Mouse (Mus musculus): ENCODE data around the gene Pde7b. TPM values are rescaled to one million over a fixed set of nuclear protein-coding genes. Genes with fewer than 3 reads are reported as not detected.

Gene Pde7b
- polyA plus RNA-seq, 1 experiment from 2014 or later = 4.5 TPM

DNA sequence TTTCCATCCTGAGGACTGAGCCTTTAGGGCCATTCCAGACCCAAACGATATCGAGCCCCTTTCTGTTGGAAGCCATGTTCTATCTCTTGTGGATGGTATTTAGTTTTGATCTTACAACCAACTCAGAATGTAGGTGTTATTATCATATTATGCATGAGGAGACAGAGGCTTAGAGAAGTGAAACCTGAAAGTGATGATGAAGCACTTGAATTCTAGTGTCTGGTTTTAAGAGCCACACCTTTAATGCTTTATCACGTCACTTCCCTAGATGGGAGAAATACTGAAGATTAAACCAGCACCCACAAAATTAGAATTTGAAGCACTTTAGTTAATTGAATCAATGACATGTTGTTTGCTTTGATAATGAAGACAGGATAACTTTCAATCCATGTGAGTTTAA lies 329.1 kb downstream of the Pde7b start:
- Histone ChIP-seq H3K27me3 (replicated peaks; ENCODE audit: control insufficient read depth, insufficient read depth, low read length) (no peaks in the 10 kb centered on the region), H3K9me3 (ENCODE audit: control insufficient read depth, low read length) (no peaks in the 10 kb centered on the region), H3K36me3 (ENCODE audit: control insufficient read depth, insufficient read depth) (no peaks in the 10 kb centered on the region), H3K9ac (replicated peaks; ENCODE audit: low read depth, low read length) (no peak overlapping the region), H3K4me3 (replicated peaks; ENCODE audit: low read length) (no peak overlapping the region), H3K4me2 (ENCODE audit: low read length) (no peak overlapping the region), H3K4me1 (replicated peaks; ENCODE audit: control insufficient read depth, insufficient read depth, low read length) (no peaks in the 10 kb centered on the region), H3K27ac (ENCODE audit: low read length) (no peak overlapping the region)
- WGBS = 93% methylated on average over 3 of the region's 3 CpGs
- no peak for ATAC-seq

- Histone ChIP-seq H3K36me3 (ENCODE audit: control insufficient read depth, insufficient read depth) (no peaks in the 10 kb centered on the region), H3K9ac (replicated peaks; ENCODE audit: low read depth, low read length) (no peak overlapping the region), H3K4me3 (replicated peaks; ENCODE audit: low read length) (no peak overlapping the region), H3K4me1 (replicated peaks; ENCODE audit: control insufficient read depth, insufficient read depth, low read length) (no peaks in the 10 kb centered on the region), H3K4me2 (ENCODE audit: low read length) (no peak overlapping the region), H3K27me3 (replicated peaks; ENCODE audit: control insufficient read depth, insufficient read depth, low read length) (no peaks in the 10 kb centered on the region), H3K27ac (ENCODE audit: low read length) (no peak overlapping the region), H3K9me3 (ENCODE audit: control insufficient read depth, low read length) (no peaks in the 10 kb centered on the region)
- WGBS = 74% methylated on average over 5 of the region's 5 CpGs
- ATAC-seq = no peak
Observed at GRCm38 (mm10) chr10:20394815-20395214, 330.1 kb downstream of the Pde7b start.

DNA sequence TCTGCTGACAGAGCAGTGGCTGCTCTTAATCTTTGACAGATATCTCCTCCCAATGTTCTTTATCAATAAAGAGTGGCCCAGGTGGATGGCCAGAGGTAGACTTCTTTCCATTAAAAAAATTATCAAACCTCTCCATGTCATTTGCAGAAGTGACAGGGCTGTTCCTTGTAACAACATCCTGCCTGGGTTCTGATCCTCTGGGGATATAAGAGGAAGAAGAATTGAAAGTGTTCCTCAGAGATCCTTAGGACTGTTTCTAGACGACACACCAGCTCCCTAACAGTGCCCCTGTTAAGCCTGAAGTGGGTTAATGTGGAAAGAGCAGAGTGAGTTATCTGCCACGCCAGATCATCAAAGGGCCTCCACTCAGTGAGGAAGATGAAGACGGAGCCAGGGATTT lies 334.3 kb downstream of the Pde7b start:
- H3K27me3 ChIP-seq (replicated peaks; ENCODE audit: control insufficient read depth, insufficient read depth, low read length) = no peaks in the 10 kb centered on the region
- no peak overlapping the region for H3K4me2 ChIP-seq (ENCODE audit: low read length)
- H3K36me3 ChIP-seq (ENCODE audit: control insufficient read depth, insufficient read depth) = no peaks in the 10 kb centered on the region
- no peak overlapping the region for H3K9ac ChIP-seq (replicated peaks; ENCODE audit: low read depth, low read length)
- 79% methylated on average over 3 of the region's 3 CpGs for WGBS
- H3K4me3 ChIP-seq (replicated peaks; ENCODE audit: low read length) = no peak overlapping the region
- no peak overlapping the region for H3K27ac ChIP-seq (ENCODE audit: low read length)
- H3K4me1 ChIP-seq (replicated peaks; ENCODE audit: control insufficient read depth, insufficient read depth, low read length) = no peaks in the 10 kb centered on the region
- no peaks in the 10 kb centered on the region for H3K9me3 ChIP-seq (ENCODE audit: control insufficient read depth, low read length)
- ATAC-seq = no peak

DNA sequence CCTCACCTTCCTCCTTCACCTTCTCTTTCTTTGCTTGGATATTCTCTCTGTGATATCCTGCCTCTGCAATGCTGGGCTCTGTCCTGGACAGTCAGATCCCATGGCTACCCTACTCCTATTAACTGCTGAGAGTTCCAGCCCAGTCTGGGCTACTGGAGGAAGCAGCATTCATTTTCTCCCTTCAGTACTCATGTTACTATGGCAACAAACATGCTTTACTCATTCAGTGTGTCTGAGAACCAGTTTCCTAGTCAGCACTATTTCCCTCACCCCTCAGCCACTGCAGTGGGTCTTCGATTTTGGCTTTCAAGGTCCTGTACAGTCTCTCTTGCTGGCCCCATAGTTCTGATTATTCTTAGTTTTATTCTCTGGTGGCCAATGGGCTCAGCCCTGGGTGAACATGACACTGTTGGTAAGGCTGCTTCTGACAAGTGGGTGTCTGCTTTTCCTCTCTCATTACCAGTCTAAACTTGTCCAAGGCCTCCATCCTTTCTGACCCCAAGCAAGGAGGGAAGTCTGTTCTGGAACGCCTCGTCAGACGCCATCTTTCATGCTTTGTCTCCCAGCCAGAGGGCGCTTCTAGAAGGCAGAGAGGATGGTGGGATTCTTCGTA lies 342.0 kb downstream of the Pde7b start:
- Histone ChIP-seq H3K4me2 (ENCODE audit: low read length) (no peak overlapping the region), H3K36me3 (ENCODE audit: control insufficient read depth, insufficient read depth) (no peaks in the 10 kb centered on the region), H3K4me1 (replicated peaks; ENCODE audit: control insufficient read depth, insufficient read depth, low read length) (peaks cover 16% of the 10 kb centered on the region), H3K4me3 (replicated peaks; ENCODE audit: low read length) (no peak overlapping the region), H3K9me3 (ENCODE audit: control insufficient read depth, low read length) (no peaks in the 10 kb centered on the region), H3K9ac (replicated peaks; ENCODE audit: low read depth, low read length) (no peak overlapping the region), H3K27ac (ENCODE audit: low read length) (no peak overlapping the region), H3K27me3 (replicated peaks; ENCODE audit: control insufficient read depth, insufficient read depth, low read length) (no peaks in the 10 kb centered on the region)
- WGBS = 72% methylated on average over 6 of the region's 6 CpGs
- peak; percentile 81 for ATAC-seq

GRCm38 (mm10) chr10:20381352-20381751 lies 343.5 kb downstream of the Pde7b start:
- no peak overlapping the region; the same call in 1 of the 2 replicates for H3K27ac ChIP-seq (ENCODE audit: low read length)
- H3K36me3 ChIP-seq (ENCODE audit: control insufficient read depth, insufficient read depth) = no peaks in the 10 kb centered on the region
- H3K9ac ChIP-seq (replicated peaks; ENCODE audit: low read depth, low read length) = no peak overlapping the region
- no peaks in the 10 kb centered on the region for H3K27me3 ChIP-seq (replicated peaks; ENCODE audit: control insufficient read depth, insufficient read depth, low read length)
- no peak overlapping the region for H3K4me3 ChIP-seq (replicated peaks; ENCODE audit: low read length)
- no peak for ATAC-seq
- WGBS = 79% methylated on average over 3 of the region's 3 CpGs
- H3K9me3 ChIP-seq (ENCODE audit: control insufficient read depth, low read length) = no peaks in the 10 kb centered on the region
- peaks cover 16% of the 10 kb centered on the region for H3K4me1 ChIP-seq (replicated peaks; ENCODE audit: control insufficient read depth, insufficient read depth, low read length)
- H3K4me2 ChIP-seq (ENCODE audit: low read length) = no peak overlapping the region

DNA sequence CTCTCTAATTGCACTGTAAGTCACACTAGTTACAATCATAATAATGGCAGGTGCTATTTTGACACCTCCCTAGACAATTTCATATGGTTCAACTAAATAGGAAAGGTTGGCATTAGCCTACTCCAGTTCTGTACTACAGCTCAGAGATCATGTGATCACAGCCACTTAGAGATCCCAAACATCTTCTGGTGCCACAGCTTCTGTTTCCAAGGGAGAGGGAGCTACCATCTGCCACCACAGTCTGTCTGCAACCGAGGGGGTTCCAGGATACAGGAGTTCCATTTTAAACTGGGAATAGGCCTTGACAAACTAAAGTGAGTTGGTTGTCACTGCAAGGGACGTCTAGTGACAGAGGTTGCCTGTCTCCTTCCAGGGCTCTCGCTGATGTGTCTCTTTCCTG lies 344.1 kb downstream of the Pde7b start:
- peak overlapping the region; percentile 31 for H3K27ac ChIP-seq (ENCODE audit: low read length)
- peak; percentile 88 for ATAC-seq
- H3K4me1 ChIP-seq (replicated peaks; ENCODE audit: control insufficient read depth, insufficient read depth, low read length) = peaks cover 16% of the 10 kb centered on the region
- no peak overlapping the region for H3K9ac ChIP-seq (replicated peaks; ENCODE audit: low read depth, low read length)
- H3K36me3 ChIP-seq (ENCODE audit: control insufficient read depth, insufficient read depth) = no peaks in the 10 kb centered on the region
- no peaks in the 10 kb centered on the region for H3K27me3 ChIP-seq (replicated peaks; ENCODE audit: control insufficient read depth, insufficient read depth, low read length)
- WGBS = 67% methylated on average over 3 of the region's 3 CpGs
- H3K4me2 ChIP-seq (ENCODE audit: low read length) = no peak overlapping the region
- no peak overlapping the region for H3K4me3 ChIP-seq (replicated peaks; ENCODE audit: low read length)
- no peaks in the 10 kb centered on the region for H3K9me3 ChIP-seq (ENCODE audit: control insufficient read depth, low read length)

DNA sequence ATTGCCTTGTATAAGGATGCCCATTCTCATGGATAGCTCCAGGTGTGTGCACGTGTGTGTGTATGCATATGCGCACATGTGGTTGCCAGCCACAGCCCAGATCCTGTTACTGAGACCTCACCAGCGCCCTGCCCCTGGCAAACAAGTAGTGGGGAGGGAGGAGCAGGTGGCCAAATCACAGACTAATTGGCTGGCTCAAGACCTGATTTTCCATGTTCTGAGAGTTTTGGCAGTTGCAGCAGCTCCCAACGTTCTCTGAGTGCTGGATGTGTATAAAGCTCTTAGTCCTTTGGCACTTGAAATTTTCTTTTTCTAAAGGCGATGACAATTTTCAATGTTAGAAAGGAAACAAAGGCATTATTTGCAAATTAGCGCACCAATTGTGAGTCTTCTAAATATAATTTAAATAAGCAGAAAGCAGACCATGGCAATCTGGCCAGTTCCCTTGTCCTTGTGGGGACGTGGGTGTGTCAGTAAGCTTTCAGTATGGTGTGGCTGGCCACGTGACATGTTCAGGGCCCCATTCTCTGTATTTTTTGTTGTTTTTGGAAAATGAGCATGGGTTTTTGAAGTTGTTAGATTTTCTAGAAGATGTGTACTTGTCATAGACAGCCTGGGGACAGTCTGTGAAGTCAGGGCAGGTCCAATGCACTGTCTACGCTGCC lies 345.7 kb downstream of the Pde7b start:
- 54% methylated on average over 9 of the region's 9 CpGs for WGBS
- peak overlapping the region; percentile 9; the same call in 1 of the 2 replicates for H3K27ac ChIP-seq (ENCODE audit: low read length)
- no peak overlapping the region for H3K9ac ChIP-seq (replicated peaks; ENCODE audit: low read depth, low read length)
- H3K27me3 ChIP-seq (replicated peaks; ENCODE audit: control insufficient read depth, insufficient read depth, low read length) = no peaks in the 10 kb centered on the region
- no peak overlapping the region for H3K4me2 ChIP-seq (ENCODE audit: low read length)
- H3K4me3 ChIP-seq (replicated peaks; ENCODE audit: low read length) = no peak overlapping the region
- peak; percentile 27; the same call in 1 of the 2 replicates for ATAC-seq
- no peaks in the 10 kb centered on the region for H3K36me3 ChIP-seq (ENCODE audit: control insufficient read depth, insufficient read depth)
- H3K4me1 ChIP-seq (replicated peaks; ENCODE audit: control insufficient read depth, insufficient read depth, low read length) = peaks cover 16% of the 10 kb centered on the region
- no peaks in the 10 kb centered on the region for H3K9me3 ChIP-seq (ENCODE audit: control insufficient read depth, low read length)

DNA sequence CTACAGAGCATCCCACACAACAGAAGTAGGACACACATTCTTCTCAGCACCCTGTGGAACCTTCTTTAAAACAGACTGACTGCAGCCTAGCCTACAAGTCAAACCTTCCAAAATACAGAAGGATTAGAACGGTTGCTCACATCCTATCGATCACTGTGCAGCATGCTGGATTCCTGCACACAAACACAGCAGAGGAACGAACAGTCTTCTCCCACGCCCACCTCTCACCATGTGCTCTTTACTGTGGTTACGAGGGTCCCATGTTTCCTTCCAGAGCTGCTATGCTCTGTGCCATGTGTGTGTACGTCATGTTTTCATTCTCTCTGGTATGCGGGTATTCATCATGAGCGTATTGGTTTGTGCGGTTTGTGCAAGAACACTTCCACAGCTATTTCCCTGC lies 347.3 kb downstream of the Pde7b start:
- no peak for ATAC-seq
- no peaks in the 10 kb centered on the region for H3K9me3 ChIP-seq (ENCODE audit: control insufficient read depth, low read length)
- WGBS = 94% methylated on average over 9 of the region's 9 CpGs
- H3K9ac ChIP-seq (replicated peaks; ENCODE audit: low read depth, low read length) = no peak overlapping the region
- H3K4me2 ChIP-seq (ENCODE audit: low read length) = no peak overlapping the region
- no peaks in the 10 kb centered on the region for H3K27me3 ChIP-seq (replicated peaks; ENCODE audit: control insufficient read depth, insufficient read depth, low read length)
- H3K27ac ChIP-seq (ENCODE audit: low read length) = no peak overlapping the region
- no peaks in the 10 kb centered on the region for H3K36me3 ChIP-seq (ENCODE audit: control insufficient read depth, insufficient read depth)
- H3K4me3 ChIP-seq (replicated peaks; ENCODE audit: low read length) = no peak overlapping the region
- peaks cover 12% of the 10 kb centered on the region for H3K4me1 ChIP-seq (replicated peaks; ENCODE audit: control insufficient read depth, insufficient read depth, low read length)

- Histone ChIP-seq H3K36me3 (ENCODE audit: control insufficient read depth, insufficient read depth) (no peaks in the 10 kb centered on the region), H3K27ac (ENCODE audit: low read length) (no peak overlapping the region), H3K9me3 (ENCODE audit: control insufficient read depth, low read length) (no peaks in the 10 kb centered on the region; the same call in 1 of the 2 replicates), H3K27me3 (replicated peaks; ENCODE audit: control insufficient read depth, insufficient read depth, low read length) (no peaks in the 10 kb centered on the region), H3K9ac (replicated peaks; ENCODE audit: low read depth, low read length) (no peak overlapping the region), H3K4me1 (replicated peaks; ENCODE audit: control insufficient read depth, insufficient read depth, low read length) (no peaks in the 10 kb centered on the region), H3K4me3 (replicated peaks; ENCODE audit: low read length) (no peak overlapping the region), H3K4me2 (ENCODE audit: low read length) (no peak overlapping the region)
- WGBS = 96% methylated on average over 5 of the region's 5 CpGs
- no peak for ATAC-seq
Observed at GRCm38 (mm10) chr10:20372046-20372445, 352.8 kb downstream of the Pde7b start.

All from forebrain, embryonic 16.5 days (tissue).